Mouse (Mus musculus) limb, embryonic 11.5 days (tissue): ENCODE data around the gene Prr5. TPM values are rescaled to one million over a fixed set of nuclear protein-coding genes. Genes with fewer than 3 reads are reported as not detected.
A peak's percentile ranks its signal among the peaks of the same experiment; 100 is the strongest.

Experiments
- ATAC-seq: fragments of 200-750 bp; cut with Nextera tagmentation; 2 replicates; pipeline ENCODE4 v1.8.0; 2017; ENCODE audit warnings: low read depth; ENCODE audit not compliant: insufficient number of reproducible peaks, low FRiP score, low TSS enrichment
- DNase-seq: peaks from one replicate; pipeline ENCODE4 v3.0.0-alpha.2; 2015; ENCODE audit warnings: low spot score
- H3K27ac ChIP-seq: fragments of 300-500 bp; sonication (generic); replicated peaks from 2 replicates; pipeline ENCODE4 v1.5.1; 2014; ENCODE audit warnings: low read depth, mild to moderate bottlenecking, low read length
- H3K27me3 ChIP-seq: fragments of 300-500 bp; sonication (generic); 2 replicates; pipeline ENCODE4 v1.6.1; 2014; ENCODE audit warnings: mild to moderate bottlenecking, low read length, mixed read lengths; ENCODE audit not compliant: control insufficient read depth, insufficient read depth
- H3K36me3 ChIP-seq: fragments of 300-500 bp; sonication (generic); 2 replicates; pipeline ENCODE4 v1.6.1; 2014; ENCODE audit warnings: mild to moderate bottlenecking, low read length, moderate library complexity, mixed read lengths; ENCODE audit not compliant: control insufficient read depth, insufficient read depth
- H3K4me1 ChIP-seq: fragments of 300-500 bp; sonication (generic); 2 replicates; pipeline ENCODE4 v1.6.1; 2014; ENCODE audit warnings: low read length, mixed read lengths; ENCODE audit not compliant: control insufficient read depth, insufficient read depth
- H3K4me2 ChIP-seq: fragments of 300-500 bp; sonication (generic); 2 replicates; pipeline ENCODE4 v1.6.1; 2014; ENCODE audit warnings: low read depth, mild to moderate bottlenecking, moderate library complexity; ENCODE audit not compliant: severe bottlenecking
- H3K4me3 ChIP-seq: fragments of 300-500 bp; sonication (generic); 2 replicates; pipeline ENCODE4 v1.5.1; 2014; ENCODE audit warnings: low read depth, low read length
- H3K9ac ChIP-seq: fragments of 300-500 bp; sonication (generic); 2 replicates; pipeline ENCODE4 v1.6.1; 2014; ENCODE audit warnings: mild to moderate bottlenecking, low read length
- H3K9me3 ChIP-seq: fragments of 300-500 bp; sonication (generic); 2 replicates; pipeline ENCODE4 v1.6.1; 2016; ENCODE audit warnings: low read length; ENCODE audit not compliant: control insufficient read depth
- WGBS: fragments of 180-500 bp; shearing (Covaris S2); extraction: QIAGEN DNeasy Blood & Tissue Kit; methylation state at CpG from one replicate; pipeline ENCODE4 v1.1.7; 2014; 5-methylcytosine and 5-hydroxymethylcytosine counted together
- polyA plus RNA-seq: library from polyadenylated mRNA; unstranded; fragments of >200 nt; fragmentation: Nextera tagmentation; extraction: Ambion mirVana; gene quantifications from 2 replicates; pipeline ENCODE4 v1.2.1, GENCODE M21; 2014

Gene Prr5
- polyA plus RNA-seq, 1 experiment from 2014 or later: 13.2 TPM

- WGBS: under 1% methylated on average over 44 of the region's 56 CpGs
Observed at GRCm38 (mm10) chr15:84662952-84663684, 6.3 kb upstream of the Prr5 start.

DNA sequence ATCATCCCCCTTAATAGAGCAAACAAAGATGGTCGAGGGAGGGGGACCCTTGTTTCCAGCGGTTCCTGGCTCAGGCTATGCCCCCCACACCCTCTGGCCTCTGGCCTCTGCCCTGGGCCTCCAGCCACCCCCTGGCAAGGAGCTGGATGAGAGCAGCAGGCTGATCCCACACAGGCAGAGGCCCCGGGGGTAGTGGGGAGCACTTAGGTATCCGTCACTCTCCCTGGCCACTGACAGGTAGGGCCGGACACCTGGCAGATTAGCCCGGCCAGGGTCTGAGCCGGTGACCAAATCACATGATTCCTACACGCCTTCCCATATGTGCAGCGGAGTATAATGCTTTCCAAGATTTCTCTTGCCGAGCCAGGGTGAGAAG, 5.7 kb upstream of the Prr5 start:
- ATAC-seq (peak; percentile 28; the same call in 1 of the 2 replicates), DNase-seq (no peak)
- H3K4me3 ChIP-seq: peak overlapping the region; percentile 51
- H3K36me3 ChIP-seq: no peaks in the 10 kb centered on the region
- WGBS: 47% methylated on average over 10 of the region's 10 CpGs
- H3K9ac ChIP-seq: no peak overlapping the region
- H3K4me2 ChIP-seq: peak overlapping the region; percentile 76
- H3K27ac ChIP-seq: no peak overlapping the region
- peaks cover 16% of the 10 kb centered on the region for H3K4me1 ChIP-seq
- 0 out of 2 replicates have a peak, but pooled peaks cover 5% of the 10 kb centered on the region for H3K27me3 ChIP-seq
- no peaks in the 10 kb centered on the region for H3K9me3 ChIP-seq

More at GRCm38 (mm10) chr15:84662952-84663684, 6.3 kb upstream of the Prr5 start:
- H3K9me3 ChIP-seq: no peaks in the 10 kb centered on the region
- peak overlapping the region; percentile 76 for H3K4me2 ChIP-seq
- ATAC-seq: peak; percentile 79
- peaks cover 16% of the 10 kb centered on the region for H3K4me1 ChIP-seq
- no peak overlapping the region for H3K27ac ChIP-seq
- H3K36me3 ChIP-seq: no peaks in the 10 kb centered on the region
- 0 out of 2 replicates have a peak, but pooled peaks cover 5% of the 10 kb centered on the region for H3K27me3 ChIP-seq
- H3K9ac ChIP-seq: peak overlapping the region; percentile 28; the same call in 1 of the 2 replicates
- peak overlapping the region; percentile 51 for H3K4me3 ChIP-seq
- DNase-seq: peak; percentile 86

GRCm38 (mm10) chr15:84664542-84665460, 4.6 kb upstream of the Prr5 start:
- 22% methylated on average over 16 of the region's 16 CpGs for WGBS

GRCm38 (mm10) chr15:84665662-84666061, 3.8 kb upstream of the Prr5 start:
- Histone ChIP-seq H3K9me3 (no peaks in the 10 kb centered on the region), H3K4me1 (peaks cover 16% of the 10 kb centered on the region), H3K27ac (no peak overlapping the region), H3K27me3 (0 out of 2 replicates have a peak, but pooled peaks cover 5% of the 10 kb centered on the region), H3K36me3 (no peaks in the 10 kb centered on the region), H3K4me2 (no peak overlapping the region), H3K9ac (no peak overlapping the region), H3K4me3 (no peak overlapping the region)
- ATAC-seq: no peak
- WGBS: 66% methylated on average over 9 of the region's 9 CpGs
- DNase-seq: no peak

More at GRCm38 (mm10) chr15:84664542-84665460, 4.6 kb upstream of the Prr5 start:
- Histone ChIP-seq H3K9me3 (no peaks in the 10 kb centered on the region), H3K4me2 (no peak overlapping the region), H3K4me3 (no peak overlapping the region), H3K27ac (no peak overlapping the region), H3K9ac (no peak overlapping the region), H3K4me1 (peaks cover 16% of the 10 kb centered on the region), H3K36me3 (no peaks in the 10 kb centered on the region), H3K27me3 (0 out of 2 replicates have a peak, but pooled peaks cover 5% of the 10 kb centered on the region)
- ATAC-seq (no peak), DNase-seq (no peak)

DNA sequence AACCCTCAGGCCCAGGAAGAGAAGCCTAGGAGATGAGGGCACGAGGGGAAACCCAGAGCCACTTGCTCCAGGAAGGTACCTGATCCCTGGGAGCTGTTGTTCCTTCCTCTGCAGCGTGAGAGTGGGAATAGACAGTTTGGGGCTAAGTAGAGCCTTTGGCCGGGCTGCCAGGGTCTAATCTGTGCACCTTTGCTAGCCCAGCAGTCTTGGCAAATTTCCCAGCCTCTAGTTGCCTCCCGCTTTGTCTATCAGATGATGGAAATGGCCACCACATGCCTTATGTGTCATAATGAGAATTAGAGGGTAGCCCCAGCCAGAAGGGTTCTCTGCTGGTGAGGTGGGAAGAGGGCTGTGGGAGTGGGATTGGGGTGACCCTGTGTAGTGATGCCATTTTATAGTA, 3.4 kb upstream of the Prr5 start:
- WGBS: 69% methylated on average over 4 of the region's 4 CpGs
- Histone ChIP-seq H3K4me1 (peaks cover 16% of the 10 kb centered on the region), H3K4me2 (no peak overlapping the region), H3K9me3 (no peaks in the 10 kb centered on the region), H3K27me3 (0 out of 2 replicates have a peak, but pooled peaks cover 5% of the 10 kb centered on the region), H3K4me3 (no peak overlapping the region), H3K36me3 (no peaks in the 10 kb centered on the region), H3K9ac (no peak overlapping the region), H3K27ac (no peak overlapping the region)
- ATAC-seq: no peak
- DNase-seq: no peak

DNA sequence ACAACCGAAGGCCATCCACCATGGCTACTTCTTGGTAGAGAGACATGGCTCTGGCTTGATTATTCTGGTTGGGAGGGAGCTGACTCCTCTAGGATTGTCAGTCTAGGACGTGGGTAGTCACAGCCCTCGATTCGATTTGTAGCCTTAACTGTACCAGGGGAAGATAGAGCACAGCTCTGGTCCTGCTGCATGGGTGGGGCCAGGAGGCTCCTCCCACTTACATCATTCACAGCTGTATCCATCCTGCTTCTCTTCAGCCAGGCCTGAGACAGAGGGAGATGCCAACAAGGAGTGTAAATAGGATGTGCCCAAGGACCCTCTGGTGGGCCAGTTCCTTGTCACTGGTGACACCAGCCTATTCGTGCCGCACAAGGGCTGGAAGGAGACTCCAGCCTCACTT, 1.8 kb upstream of the Prr5 start:
- no peak for DNase-seq

GRCm38 (mm10) chr15:84669771-84670656, 594 bp downstream of the Prr5 start:
- Histone ChIP-seq H3K9ac (no peak overlapping the region), H3K27ac (no peak overlapping the region), H3K9me3 (no peaks in the 10 kb centered on the region), H3K4me2 (no peak overlapping the region), H3K4me3 (no peak overlapping the region), H3K4me1 (peaks cover under 1% of the 10 kb centered on the region; the same call in 1 of the 2 replicates), H3K36me3 (no peaks in the 10 kb centered on the region), H3K27me3 (no peaks in the 10 kb centered on the region)
- 87% methylated on average over 23 of the region's 23 CpGs for WGBS
- no peak for ATAC-seq
- no peak for DNase-seq

More for the DNA sequence above, 1.8 kb upstream of the Prr5 start:
- H3K4me2 ChIP-seq: no peak overlapping the region
- no peak overlapping the region for H3K27ac ChIP-seq
- H3K36me3 ChIP-seq: no peaks in the 10 kb centered on the region
- no peaks in the 10 kb centered on the region for H3K9me3 ChIP-seq
- 71% methylated on average over 6 of the region's 6 CpGs for WGBS
- peaks cover 16% of the 10 kb centered on the region for H3K4me1 ChIP-seq
- H3K9ac ChIP-seq: no peak overlapping the region
- no peak for ATAC-seq
- 0 out of 2 replicates have a peak, but pooled peaks cover 5% of the 10 kb centered on the region for H3K27me3 ChIP-seq
- H3K4me3 ChIP-seq: no peak overlapping the region
